Mouse (Mus musculus) cortical plate, adult 2 months (tissue): ENCODE results near the gene Pnpla3.

Experiments used
- CTCF ChIP-seq: fragments of 200-500 bp; IDR thresholded peaks from 2 replicates; pipeline ENCODE4 v1.5.1; 2011; ENCODE audit warnings: mild to moderate bottlenecking, control low read depth, low read length; ENCODE audit not compliant: insufficient read depth; ENCODE audit errors: extremely low read depth
- POLR2A ChIP-seq: fragments of 200-500 bp; IDR thresholded peaks from 2 replicates; pipeline ENCODE4 v1.6.1; 2011; ENCODE audit warnings: mild to moderate bottlenecking, low read length, control low read depth; ENCODE audit not compliant: insufficient read depth; ENCODE audit errors: extremely low read depth

DNA sequence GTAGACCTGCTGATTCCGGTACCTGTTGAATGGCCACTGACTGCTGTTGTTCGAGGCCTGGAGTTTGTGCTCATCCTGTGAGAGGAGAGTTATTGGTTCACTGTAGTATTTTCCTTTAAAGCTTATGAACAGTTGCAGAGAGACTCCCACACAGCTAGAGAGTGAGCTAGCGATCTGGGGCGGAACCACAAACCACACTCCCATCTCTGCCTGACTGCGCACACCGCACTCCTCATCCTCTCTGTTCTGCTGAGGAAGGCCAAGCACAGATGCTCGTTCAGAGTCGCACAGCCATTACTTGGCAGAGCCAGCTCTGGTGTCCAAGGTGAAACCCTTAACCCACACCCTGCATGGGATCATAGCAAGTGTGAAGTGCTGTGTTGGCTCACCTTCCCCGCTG, 11.1 kb downstream of the Pnpla3 start:
- TF ChIP-seq POLR2A (no peak), CTCF (no peak)
